1 mouse cellular context compared by ENCODE assay signal in genomic region chr11:32201922-32202685, GRCm38 (mm10).
A peak's percentile ranks its signal among the peaks of the same experiment; 100 is the strongest.
TF ChIP-seq lines count a peak whose summit lies in the region.

No protein-coding gene starts in this region.

TF ChIP-seq in CH12.LX, 34 proteins besides CTCF, POLR2A, EP300 and RAD21 (continued from another document):
- TF ChIP-seq E2F4 (IDR thresholded peaks at IDR 0.05; ENCODE audit: insufficient replicate concordance, low read depth, low read length) (no peak), KAT2A (IDR thresholded peaks at IDR 0.05; ENCODE audit: insufficient replicate concordance, low read length) (no peak), TCF12 (IDR thresholded peaks at IDR 0.05; ENCODE audit: low read depth, low read length) (peak; percentile 14; the same call in 1 of the 2 replicates), NRF1 (IDR thresholded peaks at IDR 0.05; ENCODE audit: low read depth, low read length) (no peak), ELF1 (IDR thresholded peaks at IDR 0.05; ENCODE audit: low read depth, low read length) (no peak), SIN3A (IDR thresholded peaks at IDR 0.05; ENCODE audit: low read length) (0 out of 2 replicates have a peak, but pooled peaks have one; percentile 4), MAFK (IDR thresholded peaks at IDR 0.05; ENCODE audit: insufficient replicate concordance, low read length) (no peak), MAX (IDR thresholded peaks at IDR 0.05; ENCODE audit: low read length) (peak; percentile 72; the same call in 1 of the 2 replicates), MYC (IDR thresholded peaks at IDR 0.05; ENCODE audit: low read depth, low read length) (0 out of 2 replicates have a peak, but pooled peaks have one; percentile 30), ETS1 (conservative IDR thresholded peaks at IDR 0.05; ENCODE audit: low read depth, low read length) (peak; percentile 85)
